Mouse (Mus musculus) cortical plate, adult 2 months (tissue): Measurements from ENCODE around the gene 1700037C18Rik. TPM values are rescaled to one million over a fixed set of nuclear protein-coding genes. Genes with fewer than 3 reads are reported as not detected.

Experiments
- H3K27ac ChIP-seq: fragments of 200-500 bp; 2 replicates; pipeline ENCODE4 v1.5.1; 2012; ENCODE audit warnings: low read length, control low read depth, inconsistent platforms; ENCODE audit not compliant: insufficient read depth
- H3K4me1 ChIP-seq: fragments of 200-500 bp; 2 replicates; pipeline ENCODE4 v1.6.1; 2011; ENCODE audit warnings: low read length; ENCODE audit not compliant: control insufficient read depth, insufficient read depth
- H3K4me3 ChIP-seq: fragments of 200-500 bp; 2 replicates; pipeline ENCODE4 v1.5.1; 2011; ENCODE audit warnings: mild to moderate bottlenecking, low read length, control low read depth; ENCODE audit not compliant: insufficient read depth
- CTCF ChIP-seq: fragments of 200-500 bp; IDR thresholded peaks from 2 replicates; pipeline ENCODE4 v1.5.1; 2011; ENCODE audit warnings: mild to moderate bottlenecking, control low read depth, low read length; ENCODE audit not compliant: insufficient read depth; ENCODE audit errors: extremely low read depth
- POLR2A ChIP-seq: fragments of 200-500 bp; IDR thresholded peaks from 2 replicates; pipeline ENCODE4 v1.6.1; 2011; ENCODE audit warnings: mild to moderate bottlenecking, low read length, control low read depth; ENCODE audit not compliant: insufficient read depth; ENCODE audit errors: extremely low read depth
- polyA plus RNA-seq: library from polyadenylated mRNA; depleted of rRNA; stranded (reverse); fragments of >200 nt; gene quantifications from 2 replicates; pipeline ENCODE4 v1.2.3, GENCODE M21; 2012

1700037C18Rik gene
- polyA plus RNA-seq, 1 experiment = 9.5 TPM

DNA sequence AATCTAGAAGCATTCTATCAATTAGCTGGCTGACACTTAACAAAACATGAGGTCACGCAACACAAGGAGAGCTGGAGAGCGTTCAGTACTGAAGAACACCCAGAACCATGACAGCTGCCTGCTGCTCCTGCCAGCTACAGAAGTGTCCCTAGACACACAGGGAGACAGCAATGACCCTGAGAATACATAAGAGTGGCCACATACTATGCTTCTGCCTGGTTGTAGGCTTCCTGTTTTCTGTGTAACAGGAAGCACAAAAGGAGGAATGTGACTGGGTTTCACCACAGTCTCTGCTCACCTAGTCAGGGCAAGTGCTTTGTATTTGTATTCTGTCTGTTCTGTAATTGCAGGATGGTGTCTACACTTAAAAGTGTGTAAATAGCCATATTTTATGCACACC, 12.3 kb upstream of the 1700037C18Rik start:
- Histone ChIP-seq H3K4me1 (no peaks in the 10 kb centered on the region), H3K4me3 (no peak overlapping the region), H3K27ac (no peak overlapping the region)
- TF ChIP-seq POLR2A = no peak
- no peak for TF ChIP-seq CTCF

DNA sequence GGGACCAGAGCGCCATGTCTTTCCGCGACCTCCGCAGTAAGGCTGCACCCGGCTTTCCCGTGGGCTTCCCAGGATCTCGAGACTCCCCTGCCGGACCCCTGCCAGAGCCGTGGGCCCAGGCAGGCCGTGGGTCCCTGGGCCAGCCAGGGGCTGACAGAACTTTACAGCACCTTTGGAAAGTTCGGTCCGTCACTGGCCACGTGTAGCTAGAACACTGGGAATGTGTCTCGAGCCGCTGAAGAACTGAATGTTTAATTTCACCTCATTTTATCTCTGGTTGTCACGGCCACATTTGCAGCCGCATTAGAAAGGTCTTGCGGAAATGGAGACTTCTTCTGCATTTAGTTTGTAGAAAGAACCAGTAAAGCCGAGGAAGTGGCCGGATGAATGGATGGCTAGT, 629 bp upstream of the 1700037C18Rik start:
- peak overlapping the region; percentile 75 for H3K4me3 ChIP-seq

DNA sequence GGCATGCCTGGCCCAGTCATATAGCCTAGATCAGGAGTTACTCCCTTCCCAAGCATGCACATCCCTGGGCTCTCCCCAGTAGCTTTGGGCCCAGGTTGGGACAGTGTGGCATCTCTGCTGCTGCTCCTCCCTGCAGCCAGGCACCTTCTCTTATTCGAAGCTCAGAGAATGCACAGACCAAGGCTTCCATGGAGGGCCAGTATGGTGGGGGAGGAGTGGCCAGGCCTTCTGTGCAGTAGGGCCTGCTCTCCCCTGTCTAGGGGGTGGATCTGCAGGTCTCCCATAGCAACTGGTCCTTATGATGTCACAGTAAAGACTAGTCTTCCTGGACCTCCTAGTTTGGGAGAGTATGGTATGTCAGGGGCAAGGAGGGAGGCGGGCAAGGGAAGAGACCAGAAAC, 1.0 kb downstream of the 1700037C18Rik start:
- no peaks in the 10 kb centered on the region; the same call in 1 of the 2 replicates for H3K4me1 ChIP-seq
- H3K27ac ChIP-seq = no peak overlapping the region
- no peak overlapping the region; the same call in 1 of the 2 replicates for H3K4me3 ChIP-seq
- no peak for TF ChIP-seq CTCF
- TF ChIP-seq POLR2A = no peak

More for the DNA sequence above, 629 bp upstream of the 1700037C18Rik start:
- H3K27ac ChIP-seq = no peak overlapping the region
- H3K4me1 ChIP-seq = no peaks in the 10 kb centered on the region; the same call in 1 of the 2 replicates
- TF ChIP-seq CTCF (no peak), POLR2A (no peak)

DNA sequence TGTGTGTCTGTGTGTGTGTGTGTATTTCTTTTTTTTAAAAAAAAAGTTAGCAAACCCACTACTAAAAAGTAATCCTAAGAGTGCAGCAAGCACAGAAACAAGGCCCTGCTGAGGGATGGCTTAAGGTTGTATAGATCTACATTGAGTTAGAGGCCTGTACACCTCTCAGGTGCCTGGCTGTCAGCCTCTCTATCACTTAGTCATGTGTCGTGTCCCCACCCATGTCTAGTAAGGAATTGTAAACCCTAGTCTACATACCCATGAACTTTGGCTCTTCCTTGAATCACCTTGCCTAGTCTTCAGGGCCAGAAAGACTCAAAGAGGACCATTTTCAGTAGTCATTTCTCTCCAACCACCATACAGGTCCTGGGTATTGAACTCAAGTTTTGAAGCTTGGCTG, 11.9 kb downstream of the 1700037C18Rik start:
- Histone ChIP-seq H3K4me3 (no peak overlapping the region), H3K4me1 (peaks cover 3% of the 10 kb centered on the region; the same call in 1 of the 2 replicates), H3K27ac (no peak overlapping the region)
- TF ChIP-seq POLR2A = no peak
- TF ChIP-seq CTCF = no peak

DNA sequence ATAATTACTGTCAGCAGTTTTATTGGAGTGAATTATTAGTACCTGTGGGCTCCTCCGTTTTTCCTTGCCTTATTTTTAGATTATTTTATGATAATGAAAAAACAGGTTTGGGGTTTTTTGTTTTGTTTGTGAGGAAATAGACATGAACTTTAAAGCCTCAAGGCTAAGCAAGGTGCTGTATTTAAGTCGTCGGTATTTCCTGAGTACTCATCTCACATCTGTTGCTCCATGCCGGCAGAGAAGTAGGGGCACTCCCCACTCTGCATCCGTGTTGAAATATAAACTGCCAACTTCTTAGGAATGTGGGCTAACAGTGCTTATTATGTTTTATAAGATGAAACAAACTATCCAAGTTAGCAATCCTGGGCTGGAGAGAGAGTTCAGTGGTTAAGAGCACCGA, 12.4 kb downstream of the 1700037C18Rik start:
- no peak overlapping the region for H3K4me3 ChIP-seq

DNA sequence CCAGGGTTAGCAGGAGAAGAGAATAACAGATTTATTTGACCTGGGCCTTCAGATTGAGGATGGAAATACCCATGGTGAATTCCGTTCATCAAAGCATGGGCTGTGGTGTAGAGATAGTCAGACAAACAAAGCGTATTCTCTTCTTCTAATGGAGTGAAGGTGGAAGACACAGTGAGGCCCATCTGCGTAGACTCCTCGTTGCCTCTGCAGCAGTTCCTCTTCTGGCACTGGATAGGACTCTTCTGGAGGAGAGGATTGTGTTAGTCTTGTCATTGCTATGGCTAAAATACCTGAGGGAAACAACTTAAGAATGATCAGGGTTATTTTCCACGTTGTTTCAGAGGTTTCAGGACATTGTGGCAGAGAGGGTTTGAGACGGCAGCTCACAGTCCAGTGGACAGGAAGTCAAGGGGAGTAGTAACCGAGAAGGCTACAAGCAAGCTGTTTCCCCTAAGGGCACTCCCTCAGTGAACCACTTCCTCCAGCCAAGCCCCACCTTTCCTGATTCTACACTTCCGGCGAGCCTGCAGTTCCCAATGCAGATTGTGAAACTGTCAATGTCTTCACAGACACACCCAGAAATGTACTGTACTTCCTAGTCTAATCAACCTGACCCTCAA, 13.2 kb downstream of the 1700037C18Rik start:
- Histone ChIP-seq H3K27ac (no peak overlapping the region; the same call in 1 of the 2 replicates), H3K4me3 (no peak overlapping the region), H3K4me1 (peaks cover 3% of the 10 kb centered on the region; the same call in 1 of the 2 replicates)
- TF ChIP-seq CTCF (no peak), POLR2A (no peak)

More for the DNA sequence above, 12.4 kb downstream of the 1700037C18Rik start:
- Histone ChIP-seq H3K27ac (no peak overlapping the region), H3K4me1 (peaks cover 3% of the 10 kb centered on the region; the same call in 1 of the 2 replicates)
- TF ChIP-seq CTCF = no peak
- no peak for TF ChIP-seq POLR2A

DNA sequence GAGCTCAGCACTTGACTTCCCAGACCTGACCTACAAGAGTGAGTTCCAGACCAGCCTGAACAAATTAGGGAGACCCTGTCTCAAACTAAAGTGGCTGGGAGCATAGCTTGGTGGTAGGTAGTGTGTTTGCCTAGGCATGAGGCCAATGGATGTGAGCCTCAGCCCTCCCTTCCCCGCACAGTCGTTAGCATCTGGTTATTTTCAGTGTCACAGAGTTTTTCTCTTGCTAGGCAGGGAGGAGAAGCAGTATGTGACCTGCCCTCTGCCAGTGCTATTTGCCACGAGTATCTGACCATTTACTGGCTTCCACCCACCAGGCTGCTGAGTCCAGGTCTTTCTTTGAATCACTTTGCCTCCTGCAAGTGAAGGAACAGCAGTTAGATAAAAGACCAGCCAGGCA, 14.8 kb downstream of the 1700037C18Rik start:
- H3K4me1 ChIP-seq = peaks cover 3% of the 10 kb centered on the region; the same call in 1 of the 2 replicates
- TF ChIP-seq POLR2A = no peak
- TF ChIP-seq CTCF = no peak
- H3K27ac ChIP-seq = no peak overlapping the region
- H3K4me3 ChIP-seq = no peak overlapping the region

DNA sequence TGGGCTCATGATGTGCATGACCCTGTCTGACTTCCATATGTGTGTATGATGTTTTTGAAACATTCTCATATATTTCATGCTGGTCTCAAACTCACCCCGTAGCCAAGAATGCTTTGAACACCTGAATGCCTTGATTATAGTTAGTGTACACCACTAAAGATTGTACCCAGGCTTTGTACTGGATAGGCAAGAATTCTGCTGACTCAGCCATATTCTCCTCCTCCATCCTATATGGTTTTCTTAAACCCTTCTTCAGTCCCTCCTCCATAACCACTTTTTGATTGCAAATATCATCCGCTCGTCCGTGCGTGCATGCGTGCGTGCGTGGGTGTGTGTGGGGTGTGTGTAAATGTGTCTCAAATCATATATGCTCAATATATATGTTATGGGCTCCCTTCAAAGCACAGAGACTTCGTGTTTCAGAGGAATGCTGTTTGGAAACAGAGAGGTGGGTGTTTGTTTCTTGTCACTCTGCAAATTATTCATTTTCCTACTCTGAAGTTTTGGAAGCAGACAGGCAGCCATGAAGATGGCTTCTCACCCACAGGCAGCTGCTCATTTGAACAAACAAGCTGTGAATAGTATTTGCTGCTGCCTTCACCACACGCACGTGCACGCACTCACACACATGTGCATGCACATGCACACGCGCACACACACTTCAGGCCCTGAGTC, 16.7 kb downstream of the 1700037C18Rik start:
- no peak overlapping the region for H3K4me3 ChIP-seq
- TF ChIP-seq CTCF = no peak
- no peak for TF ChIP-seq POLR2A
- no peak overlapping the region for H3K27ac ChIP-seq
- peaks cover 3% of the 10 kb centered on the region; the same call in 1 of the 2 replicates for H3K4me1 ChIP-seq

DNA sequence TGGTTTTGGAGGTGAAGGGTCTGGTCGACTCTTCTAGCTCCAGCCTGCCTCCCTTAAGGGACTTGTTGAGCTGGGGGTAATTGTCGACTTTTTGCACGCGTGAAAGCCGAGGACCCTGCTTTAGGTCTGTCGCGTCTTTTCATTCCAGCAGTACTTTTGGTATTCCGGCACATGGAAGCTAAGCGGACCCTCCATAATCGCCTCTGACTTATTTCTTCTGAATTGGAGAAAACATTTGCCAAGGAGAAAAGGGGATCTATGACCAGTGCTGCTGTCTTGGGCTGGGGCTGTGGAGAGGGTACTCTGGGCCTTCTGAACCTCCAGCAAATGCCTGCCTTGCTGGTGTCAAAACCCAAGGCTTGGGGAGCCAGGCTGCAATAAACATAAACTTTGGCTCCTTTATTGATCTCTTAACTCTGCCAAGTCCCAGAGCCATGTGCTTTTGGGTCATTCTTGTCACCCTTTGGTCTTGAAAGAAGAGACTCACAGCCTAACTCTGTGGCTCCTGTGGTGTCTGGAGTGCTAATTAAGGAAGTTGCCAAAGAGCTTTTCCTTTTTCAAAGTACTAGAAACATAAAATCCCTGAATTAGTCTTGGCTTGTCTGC, 23.3 kb downstream of the 1700037C18Rik start:
- H3K4me1 ChIP-seq = peaks cover 5% of the 10 kb centered on the region
- peak overlapping the region; percentile 99 for H3K27ac ChIP-seq
- peak overlapping the region; percentile 85 for H3K4me3 ChIP-seq
- no peak for TF ChIP-seq CTCF
- TF ChIP-seq POLR2A = no peak
